In the genomic region with DNA sequence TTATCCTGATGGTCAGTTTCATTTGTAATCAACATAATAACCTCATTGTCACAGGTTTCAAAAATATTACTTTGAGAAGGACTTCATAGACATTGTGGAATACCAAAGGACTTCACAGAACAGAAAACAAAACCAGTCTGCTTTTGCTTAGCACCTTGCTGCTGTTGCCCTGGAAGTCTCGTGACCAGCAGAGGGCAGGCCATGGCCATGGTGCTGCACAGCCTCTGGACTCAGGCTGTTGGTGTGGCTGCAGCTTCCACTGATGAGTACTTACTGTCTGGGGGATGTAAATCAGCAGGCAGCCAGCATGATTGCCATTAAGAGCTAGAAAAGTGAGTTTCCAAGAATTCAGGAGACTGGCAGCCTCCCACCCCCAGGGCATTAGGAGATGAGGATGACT, we compare ENCODE assay signal across 10 mouse cellular contexts. TPM values are rescaled to one million over a fixed set of nuclear protein-coding genes. Genes with fewer than 3 reads are reported as not detected.
DNase-seq lines count a peak whose midpoint lies in the region; ATAC-seq lines count a peak whose summit lies in the region.
"Had no signal": no experiment of that assay in that cellular context is flagged by ENCODE, and none has a peak within 500 bp of the region (broad histone marks: within the 10 kb centered on the region; RNA-seq: fewer than 3 reads in every experiment).

No protein-coding gene starts in this region.

- no peak overlapping the region for H3K9ac ChIP-seq in hindbrain, embryonic 16.5 days (ENCODE audit: low read depth, low read length)
- no peak overlapping the region for H3K9ac ChIP-seq in limb, embryonic 11.5 days (ENCODE audit: low read length)
- H3K9ac ChIP-seq: heart, embryonic 15.5 days; neural tube, embryonic 12.5 days had no signal

- no peak for ATAC-seq in hindbrain, embryonic 16.5 days
- ATAC-seq in limb, embryonic 11.5 days (ENCODE audit: insufficient number of reproducible peaks, low FRiP score, low TSS enrichment, low read depth) = no peak

- no peaks in the 10 kb centered on the region for H3K9me3 ChIP-seq in hindbrain, embryonic 10.5 days
- no peaks in the 10 kb centered on the region for H3K9me3 ChIP-seq in hindbrain, embryonic 16.5 days (ENCODE audit: control insufficient read depth, low read length)
- no peaks in the 10 kb centered on the region for H3K9me3 ChIP-seq in limb, embryonic 11.5 days (ENCODE audit: control insufficient read depth, low read length)
- H3K9me3 ChIP-seq: heart, embryonic 15.5 days; neural tube, embryonic 12.5 days had no signal

- 64% methylated on average over 1 of the region's 1 CpGs for WGBS in hindbrain, embryonic 10.5 days
- WGBS in hindbrain, embryonic 16.5 days = 85% methylated on average over 1 of the region's 1 CpGs
- WGBS in limb, embryonic 11.5 days = 63% methylated on average over 1 of the region's 1 CpGs

- H3K27me3 ChIP-seq in hindbrain, embryonic 10.5 days (ENCODE audit: insufficient read depth, poor library complexity, severe bottlenecking) = peaks cover 5% of the 10 kb centered on the region; the same call in 1 of the 2 replicates
- no peaks in the 10 kb centered on the region; the same call in 1 of the 2 replicates for H3K27me3 ChIP-seq in hindbrain, embryonic 16.5 days (replicated peaks; ENCODE audit: control insufficient read depth, insufficient read depth, low read length)
- no peaks in the 10 kb centered on the region for H3K27me3 ChIP-seq in limb, embryonic 11.5 days (ENCODE audit: control insufficient read depth, insufficient read depth, low read length)
- H3K27me3 ChIP-seq: heart, embryonic 15.5 days; neural tube, embryonic 12.5 days had no signal

- H3K4me2 ChIP-seq in hindbrain, embryonic 16.5 days (ENCODE audit: low read length) = no peak overlapping the region
- H3K4me2 ChIP-seq in limb, embryonic 11.5 days (ENCODE audit: low read depth, severe bottlenecking) = no peak overlapping the region
- H3K4me2 ChIP-seq: heart, embryonic 15.5 days; neural tube, embryonic 12.5 days had no signal

- no peak overlapping the region for H3K4me3 ChIP-seq in hindbrain, embryonic 10.5 days
- H3K4me3 ChIP-seq in hindbrain, embryonic 16.5 days (ENCODE audit: low read length) = no peak overlapping the region
- H3K4me3 ChIP-seq in limb, embryonic 11.5 days (ENCODE audit: low read depth, low read length) = no peak overlapping the region
- H3K4me3 ChIP-seq: heart, embryonic 15.5 days; neural tube, embryonic 12.5 days had no signal

- H3K36me3 ChIP-seq in hindbrain, embryonic 10.5 days = no peaks in the 10 kb centered on the region
- H3K36me3 ChIP-seq in hindbrain, embryonic 16.5 days (ENCODE audit: control insufficient read depth, insufficient read depth, low read length) = no peaks in the 10 kb centered on the region
- H3K36me3 ChIP-seq in limb, embryonic 11.5 days (ENCODE audit: control insufficient read depth, insufficient read depth, low read length) = no peaks in the 10 kb centered on the region
- H3K36me3 ChIP-seq: heart, embryonic 15.5 days had no signal

- no peak overlapping the region for H3K27ac ChIP-seq in hindbrain, embryonic 10.5 days
- no peak overlapping the region for H3K27ac ChIP-seq in hindbrain, embryonic 16.5 days (ENCODE audit: low read depth, low read length)
- no peak overlapping the region for H3K27ac ChIP-seq in limb, embryonic 11.5 days (replicated peaks; ENCODE audit: low read depth, low read length)
- H3K27ac ChIP-seq: heart, embryonic 15.5 days; neural tube, embryonic 12.5 days had no signal

- DNase-seq in hindbrain, embryonic 10.5 days (ENCODE audit: low spot score) = peak; percentile 36
- DNase-seq in MN1 (ENCODE audit: low spot score) = peak; percentile 78
- DNase-seq in cerebellum, postnatal 14 days = peak; percentile 77 to 81
- peak; percentile 74 to 82 for DNase-seq in heart, postnatal 14 days
- DNase-seq in limb, embryonic 11.5 days (ENCODE audit: low spot score) = peak; percentile 50
- peak; percentile 51 for DNase-seq in retina, postnatal 1 day
- DNase-seq in urinary bladder, postnatal 25 days (ENCODE audit: low spot score) = peak; percentile 58

- intact Hi-C loops in heart, postnatal 14 days (cut with DNase I) = loop anchor here (1.0 to 5.0 kb wide), 3 partner anchors 83 to 522 kb away; a partner anchor contains a TSS

- H3K4me1 ChIP-seq in hindbrain, embryonic 10.5 days (replicated peaks) = peaks cover 27% of the 10 kb centered on the region
- H3K4me1 ChIP-seq in hindbrain, embryonic 16.5 days (ENCODE audit: control insufficient read depth, insufficient read depth, low read depth, low read length) = peaks cover 3% of the 10 kb centered on the region; the same call in 1 of the 2 replicates
- no peaks in the 10 kb centered on the region for H3K4me1 ChIP-seq in limb, embryonic 11.5 days (ENCODE audit: control insufficient read depth, insufficient read depth, low read length)

RNA-seq across cellular contexts. Expression of a gene that starts 16.8 kb away (rescaled TPM):
- 89.8 and 94.9 TPM in 2 replicates for polyA plus RNA-seq in hindbrain, embryonic 10.5 days (2016; fragmentation: Nextera tagmentation; extraction: Ambion mirVana)
- 106 and 121 TPM in 2 replicates for polyA plus RNA-seq in hindbrain, embryonic 16.5 days (2015; fragmentation: Nextera tagmentation; extraction: Ambion mirVana)
- 10 to 100 TPM; 51.0 to 55.4 TPM for total RNA-seq in heart, postnatal 14 days (2021)
- polyA plus RNA-seq in limb, embryonic 11.5 days (2014; fragmentation: Nextera tagmentation; extraction: Ambion mirVana) = 89.4 and 92.6 TPM in 2 replicates
